Mouse (Mus musculus) bone marrow macrophage, adult 2 months (primary cell): Measurements from ENCODE around the gene Gabrr3.

Experiments
- CTCF ChIP-seq: IDR thresholded peaks from 2 replicates; pipeline ENCODE4 v1.5.1; 2012; ENCODE audit warnings: low read depth, mild to moderate bottlenecking, low read length, moderate library complexity
- POLR2A ChIP-seq: IDR thresholded peaks from 2 replicates; pipeline ENCODE4 v1.6.1; 2012; ENCODE audit warnings: mild to moderate bottlenecking, low read depth, low read length, borderline replicate concordance

- TF ChIP-seq CTCF (no peak), POLR2A (no peak)
Measured at GRCm38 (mm10) chr16:59401985-59402384, 5.1 kb upstream of the Gabrr3 start.
